Mouse (Mus musculus): Measurements from ENCODE around the gene 2310022A10Rik. TPM values are rescaled to one million over a fixed set of nuclear protein-coding genes. Genes with fewer than 3 reads are reported as not detected.

Gene 2310022A10Rik
- total RNA-seq, 2 experiments from 2014 or later, result 14.7 to 25.1 TPM

DNA sequence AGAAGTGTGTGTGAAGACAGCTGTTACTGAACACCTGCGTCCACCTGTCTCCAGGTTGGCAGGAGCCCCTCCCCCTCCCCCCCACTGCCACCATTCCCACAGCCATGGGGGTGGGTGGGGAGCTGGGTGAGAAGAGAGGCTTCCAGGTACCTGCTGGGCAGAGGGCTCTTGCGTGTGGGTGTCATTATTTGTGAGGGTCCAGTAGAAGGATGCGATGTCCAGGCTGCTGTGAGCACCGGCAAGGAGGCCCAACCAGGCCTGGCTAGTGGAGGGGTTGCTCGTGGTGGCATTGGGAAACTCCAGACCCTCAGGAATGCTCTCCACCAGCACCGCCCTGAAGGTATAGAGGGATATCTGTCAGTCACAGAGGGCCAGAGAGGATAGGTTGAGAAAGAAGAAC, 12.1 kb upstream of the 2310022A10Rik start:
- DNase-seq, result no peak

DNA sequence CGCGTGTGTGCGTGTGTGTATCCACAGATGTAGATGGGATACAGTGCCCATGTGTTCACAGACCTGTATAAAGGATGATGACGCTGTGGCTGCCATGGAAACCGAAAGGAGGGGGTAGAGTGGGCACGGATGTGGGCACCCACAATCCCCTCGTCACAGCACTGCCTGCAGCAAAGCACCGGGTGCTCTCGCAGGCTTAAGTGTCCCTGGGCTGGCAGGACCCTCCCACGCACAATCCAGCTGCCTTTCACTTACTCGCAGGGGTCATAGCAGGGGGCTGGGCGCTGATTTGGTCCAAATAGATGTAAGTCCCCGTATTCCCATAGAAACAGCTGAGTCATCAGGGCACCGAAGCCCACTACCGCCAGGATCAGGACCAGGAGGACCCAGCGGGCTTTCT, 11.6 kb upstream of the 2310022A10Rik start:
- peak; percentile 41 for DNase-seq

DNA sequence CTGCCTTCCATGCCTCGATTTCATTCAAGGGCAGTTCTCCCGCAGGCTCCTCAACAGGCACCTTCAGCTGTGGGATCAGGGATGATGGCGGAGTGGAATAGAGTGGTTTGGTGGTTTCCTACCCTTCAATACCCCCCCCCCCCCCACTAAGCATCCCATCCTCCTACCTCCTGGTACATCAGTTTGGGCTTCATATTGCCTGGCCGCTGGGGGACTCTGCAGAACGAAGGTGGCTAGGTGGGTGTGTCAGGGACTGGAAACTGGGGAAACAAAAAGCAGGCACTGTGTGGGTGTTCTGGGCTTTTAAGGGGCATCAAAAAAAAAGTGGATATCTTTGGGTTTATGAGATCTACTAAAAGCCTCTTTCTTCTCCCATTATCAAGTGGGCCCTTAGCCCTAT, 11.1 kb upstream of the 2310022A10Rik start:
- no peak for DNase-seq

DNA sequence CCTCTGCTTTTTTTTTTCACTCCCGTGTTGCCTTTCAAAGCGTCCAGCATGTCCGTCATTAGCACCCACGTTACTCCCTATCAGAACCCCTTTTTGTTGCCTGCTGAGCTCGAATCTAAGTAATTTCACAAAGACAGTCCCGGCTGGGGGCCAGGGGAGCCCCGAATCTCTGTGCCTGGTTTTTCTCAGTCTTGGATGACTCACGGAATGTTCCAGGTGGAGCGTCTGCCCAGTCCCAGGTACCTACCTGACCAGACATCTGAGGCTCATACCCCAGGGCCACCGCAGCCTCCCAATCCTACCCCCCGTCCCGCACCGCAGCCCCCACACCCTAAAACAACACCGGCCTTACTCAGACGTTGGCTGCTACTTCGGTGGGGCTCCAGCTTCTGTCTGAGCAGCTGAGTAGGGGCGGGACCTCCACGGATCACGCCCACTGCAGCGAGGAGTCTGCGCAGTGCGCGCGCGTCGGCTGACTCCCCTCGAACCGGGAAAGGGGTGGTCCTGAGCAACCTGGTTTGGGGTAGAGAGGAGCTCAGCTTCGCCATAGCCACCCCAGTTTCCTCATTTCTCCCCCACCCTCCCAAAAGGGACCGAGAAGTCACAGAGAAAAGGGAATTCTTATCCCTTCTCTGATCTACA, 10.5 kb upstream of the 2310022A10Rik start:
- DNase-seq, result peak; percentile 89

DNA sequence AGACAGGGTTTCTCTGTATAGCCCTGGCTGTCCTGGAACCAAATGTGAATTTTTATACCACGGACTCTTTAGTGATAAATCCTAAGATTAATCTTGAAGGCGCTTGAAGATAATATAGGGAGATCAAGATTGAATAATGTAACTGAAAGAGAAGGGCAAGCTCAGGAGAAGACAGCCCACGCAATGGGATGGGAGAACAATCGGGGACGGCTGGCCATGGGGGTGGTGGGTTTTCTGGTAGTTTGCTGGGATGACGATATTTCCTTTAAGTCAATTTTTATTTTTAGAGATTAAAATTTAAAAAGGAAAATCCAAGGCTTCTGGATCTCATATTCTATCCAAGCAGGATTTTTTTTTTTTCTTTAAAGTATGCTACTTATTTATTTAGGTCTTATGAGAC, 10.0 kb upstream of the 2310022A10Rik start:
- DNase-seq, result no peak

DNA sequence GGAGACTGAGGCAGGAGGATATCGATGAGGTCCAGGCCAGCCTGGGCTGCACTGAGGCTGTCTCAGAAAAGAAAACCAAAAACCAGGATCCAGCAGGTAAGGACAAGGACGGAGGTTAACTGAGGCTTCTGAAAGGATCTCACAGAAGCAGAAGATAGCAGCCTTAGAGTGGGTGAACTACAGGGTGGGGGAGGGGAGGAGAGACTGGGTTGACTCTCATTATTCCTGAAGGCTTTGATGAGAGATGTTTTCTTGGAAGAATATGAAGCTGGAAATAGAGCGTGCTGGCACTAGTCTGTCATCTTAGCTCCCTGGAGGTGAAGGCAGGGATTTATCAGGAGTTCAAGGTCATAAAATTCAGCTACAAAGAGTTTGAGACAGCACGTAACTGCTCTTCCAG, 9.2 kb upstream of the 2310022A10Rik start:
- DNase-seq, result no peak

DNA sequence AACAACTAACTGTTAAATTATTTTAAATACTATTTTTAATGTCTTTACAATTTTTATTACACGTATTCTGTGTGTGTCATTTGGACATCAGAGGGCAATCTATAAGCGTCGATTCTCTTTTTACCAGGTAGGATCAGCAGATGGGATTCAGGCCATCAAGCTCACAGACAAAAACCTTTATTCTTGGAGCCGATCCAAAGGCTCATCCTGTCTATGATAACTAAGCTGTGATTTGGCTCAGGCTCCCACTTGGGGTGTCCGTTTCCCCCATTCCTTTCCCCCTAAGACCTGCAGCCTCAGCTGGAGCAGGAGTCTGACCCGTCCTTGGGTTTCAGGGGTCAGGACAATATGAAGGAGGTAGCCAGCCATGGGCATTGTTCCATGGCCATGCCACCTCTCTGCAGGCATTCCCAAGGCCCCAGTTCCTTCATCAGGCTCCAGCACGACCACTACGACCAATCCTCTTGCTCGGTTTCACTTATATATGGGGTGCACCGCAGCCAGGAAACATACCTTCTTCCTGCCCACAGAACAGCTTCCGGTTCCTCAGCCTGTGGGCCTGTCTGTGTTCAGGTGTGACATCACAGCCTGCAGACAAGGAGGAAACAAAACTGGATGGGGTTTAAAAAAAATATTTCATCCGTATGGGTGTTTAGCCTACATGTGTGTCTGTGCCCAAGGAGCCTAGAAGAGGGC, 8.2 kb upstream of the 2310022A10Rik start:
- DNase-seq, result no peak

DNA sequence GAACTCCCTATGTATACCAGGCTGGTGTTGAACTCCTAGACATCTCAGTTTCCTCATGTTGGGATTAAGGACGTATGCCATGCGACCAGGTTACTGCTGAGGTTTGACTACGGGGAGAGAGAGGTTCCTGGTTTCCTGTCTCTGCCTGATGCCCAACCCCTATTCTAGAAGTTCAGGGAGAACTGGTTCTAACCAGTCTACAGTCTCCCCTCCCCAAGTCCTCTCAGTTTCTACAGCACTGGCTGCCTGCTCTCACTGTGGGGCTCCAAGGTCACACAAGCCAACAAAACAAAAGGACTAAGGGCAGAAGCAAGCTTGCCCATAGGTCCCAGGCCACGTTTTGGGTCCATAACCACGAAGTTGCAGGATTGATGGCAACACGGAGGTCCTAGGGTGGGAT, 3.4 kb upstream of the 2310022A10Rik start:
- DNase-seq, result no peak

DNA sequence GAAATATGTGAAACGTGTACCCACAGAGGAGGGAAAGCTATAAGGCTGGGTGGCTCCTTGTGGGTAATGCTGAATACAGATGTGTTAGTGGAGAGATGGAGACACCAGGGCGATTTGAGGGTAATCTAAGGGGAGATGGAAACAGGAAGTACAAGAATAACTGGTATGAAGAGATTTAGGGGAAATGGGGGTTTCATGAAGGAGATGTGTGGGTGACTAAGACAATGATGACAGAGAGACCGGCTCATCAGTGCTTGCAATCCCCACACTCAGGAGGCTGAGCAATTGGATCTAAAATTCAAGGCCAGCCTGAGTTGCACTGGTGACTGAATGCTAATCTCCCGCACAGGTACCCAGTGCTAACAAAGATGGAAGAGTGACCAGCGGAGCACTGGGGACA, 963 bp upstream of the 2310022A10Rik start:
- no peak for DNase-seq

DNA sequence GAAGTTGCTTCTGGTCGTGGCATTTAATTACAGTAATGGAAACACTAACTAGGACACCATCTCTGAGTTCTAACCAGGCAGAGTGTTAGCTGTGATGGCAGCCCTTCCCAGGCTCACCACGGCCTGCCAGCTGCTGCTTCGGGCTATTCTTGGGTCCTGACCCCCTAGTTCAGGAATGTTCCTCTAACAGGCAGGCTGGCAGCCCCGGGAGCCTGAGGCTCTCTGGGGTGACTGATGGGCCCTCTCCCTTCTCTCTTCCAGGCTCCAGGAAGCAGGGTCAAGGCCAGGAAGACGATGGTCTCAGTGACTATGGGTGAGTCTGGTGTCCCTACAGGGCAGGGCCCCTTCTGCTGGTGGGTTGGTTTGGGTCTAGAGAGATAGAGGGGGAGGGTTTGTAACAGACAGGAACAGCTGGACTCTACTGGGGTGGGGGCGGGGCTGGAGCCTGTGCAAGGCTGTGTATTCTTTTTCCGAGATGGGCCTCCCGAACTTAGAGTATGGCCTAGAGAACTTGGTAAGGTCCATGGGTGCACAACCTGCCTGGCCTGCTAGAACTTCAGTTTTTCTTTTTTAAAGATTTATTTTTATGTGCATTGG, 7.4 kb downstream of the 2310022A10Rik start:
- DNase-seq, result no peak

DNA sequence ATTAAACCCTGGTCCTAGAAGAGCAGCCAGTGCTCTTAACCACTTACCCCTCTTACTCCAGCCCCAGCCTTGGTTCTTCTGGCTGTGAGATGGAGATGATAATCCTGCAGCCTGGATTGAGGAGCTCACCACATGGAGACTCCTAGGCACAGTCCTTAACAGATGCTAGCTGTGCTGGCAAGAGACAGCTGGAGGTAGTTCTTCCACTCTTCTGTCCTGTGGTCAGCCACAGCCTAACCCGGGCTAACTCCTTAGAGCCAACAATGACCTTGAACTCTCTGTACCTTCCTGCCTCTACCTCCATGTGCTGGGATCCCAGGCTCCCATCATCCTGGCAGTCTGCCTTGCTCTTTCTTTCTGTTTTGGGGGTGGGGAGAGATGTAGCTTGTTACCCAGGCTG, 7.9 kb downstream of the 2310022A10Rik start:
- no peak for DNase-seq

DNA sequence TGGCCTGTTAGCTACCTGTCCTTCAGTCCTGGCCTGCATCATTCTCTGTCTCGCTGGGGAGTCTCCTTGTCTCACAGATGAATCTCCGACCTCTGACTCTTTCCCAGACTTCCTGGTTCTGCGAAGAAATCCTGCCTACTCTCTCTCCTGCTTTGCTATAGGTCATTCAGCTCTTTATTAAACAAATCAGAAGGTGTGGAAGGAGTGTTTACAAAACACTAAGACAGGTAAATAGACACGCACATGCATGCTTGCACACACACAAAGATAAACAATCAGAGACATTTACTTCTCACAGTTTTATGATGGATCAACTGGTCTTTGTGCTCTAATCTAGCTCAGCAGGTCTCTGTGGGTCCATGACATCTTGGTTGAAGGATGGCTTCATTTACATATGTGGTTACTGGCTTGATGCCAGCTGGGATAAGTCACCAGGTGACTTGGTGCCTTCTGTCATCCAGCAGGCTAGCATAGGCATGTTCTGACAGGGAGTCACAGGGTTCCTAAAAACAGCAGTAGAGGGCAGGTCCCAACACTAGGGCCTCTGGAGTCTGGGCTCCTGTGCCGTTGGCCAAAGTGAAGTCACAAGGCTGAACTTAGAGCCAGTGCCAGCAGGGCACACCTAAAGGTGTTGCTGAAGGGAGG, 16.7 kb downstream of the 2310022A10Rik start:
- no peak for DNase-seq

DNA sequence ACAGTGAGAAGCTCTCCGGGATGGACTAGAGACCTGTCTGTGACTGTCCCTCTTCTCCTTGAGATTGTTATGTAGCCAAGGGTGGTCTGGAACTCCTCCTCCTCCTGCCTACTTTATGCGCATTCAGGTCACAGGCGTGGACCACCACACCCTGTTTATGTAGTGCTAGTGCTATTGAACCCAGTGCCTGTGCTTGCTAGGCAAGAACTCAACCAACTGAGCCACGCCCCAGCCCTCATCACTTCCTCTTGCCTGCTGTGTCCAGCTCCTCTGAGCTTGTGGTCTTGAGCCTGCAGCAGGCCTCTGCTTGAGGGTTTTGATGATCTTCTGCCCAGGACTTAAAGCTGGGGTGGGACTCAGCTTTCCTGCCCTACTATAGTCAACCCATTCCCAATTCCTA, 19.1 kb downstream of the 2310022A10Rik start:
- no peak for DNase-seq

DNA sequence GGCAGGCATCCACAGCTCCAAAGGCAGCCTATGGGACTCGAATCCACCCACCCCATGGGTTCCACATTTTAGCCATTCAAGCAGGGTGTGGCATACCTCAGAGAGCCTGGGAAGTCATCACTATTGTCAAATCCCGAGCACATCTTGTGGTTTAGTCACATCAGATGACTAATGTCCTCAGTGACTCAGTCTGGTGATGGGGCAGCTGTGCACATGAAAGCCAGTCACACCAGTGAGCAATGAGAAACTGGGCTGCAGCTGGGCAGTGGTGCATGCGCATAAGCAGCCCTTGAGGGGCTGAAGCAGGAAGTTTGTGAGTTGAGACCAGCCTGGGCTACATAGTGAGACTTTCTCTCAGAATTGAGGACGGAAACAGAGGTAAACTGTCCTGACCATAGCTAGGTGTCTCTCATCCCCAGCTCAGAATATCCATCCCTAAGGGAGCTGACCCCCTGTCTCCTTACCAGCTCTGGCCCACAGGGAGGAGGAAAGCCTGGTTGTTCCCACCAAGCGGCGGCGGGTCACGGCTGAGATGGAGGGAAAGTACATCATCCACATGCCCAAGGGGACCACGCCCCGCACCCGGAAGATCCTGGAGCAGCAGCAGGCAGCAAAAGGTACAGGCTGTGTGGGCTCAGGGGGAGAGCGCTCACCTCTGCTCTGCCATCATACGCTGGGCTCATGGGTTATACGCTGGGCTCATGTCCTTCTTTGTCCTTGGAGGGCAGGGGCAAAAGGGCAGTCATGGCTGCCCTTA, 21.3 kb downstream of the 2310022A10Rik start:
- DNase-seq, result no peak

DNA sequence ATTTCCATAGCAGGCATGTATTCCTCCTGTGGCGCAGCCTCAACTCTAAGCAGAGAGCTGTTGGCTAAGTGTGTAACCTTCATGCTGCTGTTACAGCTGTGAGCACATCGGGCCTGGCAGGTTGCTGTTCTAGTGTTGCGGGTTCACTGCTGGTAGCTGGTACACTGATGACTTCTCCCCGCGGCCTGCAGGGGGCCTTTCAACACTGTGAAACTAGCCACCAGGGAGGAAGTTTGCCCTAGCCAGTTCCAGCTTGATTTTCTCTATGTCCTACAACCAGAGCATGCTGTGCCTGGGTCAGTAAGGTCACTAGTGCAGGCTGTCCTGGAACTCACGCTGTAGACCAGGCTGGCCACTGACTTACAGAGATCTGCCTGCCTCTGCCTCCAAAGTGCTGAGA, 23.9 kb downstream of the 2310022A10Rik start:
- peak; percentile 74 for DNase-seq

DNA sequence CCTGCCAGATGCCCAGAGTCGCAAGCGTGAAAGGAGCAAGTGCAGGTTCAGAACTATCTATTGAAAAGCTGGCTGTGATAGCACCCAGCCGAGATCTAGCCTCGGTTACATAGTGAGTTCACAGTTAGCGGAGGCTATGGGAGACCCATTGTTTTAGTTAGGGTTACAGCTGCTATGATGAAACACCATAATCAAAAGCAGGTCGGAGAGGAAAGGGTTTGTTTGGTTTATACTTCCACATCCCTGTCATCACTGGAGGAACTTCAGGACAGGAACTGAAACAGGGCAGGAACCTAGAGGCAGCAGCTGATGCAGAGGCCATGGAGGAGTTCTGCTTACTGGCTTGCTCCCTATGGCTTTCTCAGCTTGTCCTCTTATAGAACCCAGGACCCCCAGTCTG, 24.6 kb downstream of the 2310022A10Rik start:
- no peak for DNase-seq

DNA sequence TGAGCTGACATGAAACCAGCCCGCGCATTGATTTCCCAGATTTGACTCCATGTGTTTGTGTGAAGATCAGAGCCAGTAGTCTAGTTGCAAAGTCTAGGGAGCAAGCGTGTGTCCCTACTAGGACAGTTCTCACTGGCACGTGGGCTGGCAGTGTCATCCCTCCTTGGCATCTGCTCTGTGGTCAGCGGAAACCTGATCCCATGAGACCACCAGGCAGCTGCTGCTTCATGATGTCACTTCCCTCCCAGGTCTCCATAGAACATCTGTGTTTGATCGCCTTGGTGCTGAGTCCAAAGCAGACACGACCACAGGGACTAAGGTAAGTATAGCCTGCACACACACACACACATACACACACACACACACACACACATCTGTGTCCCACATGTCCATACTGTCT, 25.4 kb downstream of the 2310022A10Rik start:
- DNase-seq, result no peak

DNA sequence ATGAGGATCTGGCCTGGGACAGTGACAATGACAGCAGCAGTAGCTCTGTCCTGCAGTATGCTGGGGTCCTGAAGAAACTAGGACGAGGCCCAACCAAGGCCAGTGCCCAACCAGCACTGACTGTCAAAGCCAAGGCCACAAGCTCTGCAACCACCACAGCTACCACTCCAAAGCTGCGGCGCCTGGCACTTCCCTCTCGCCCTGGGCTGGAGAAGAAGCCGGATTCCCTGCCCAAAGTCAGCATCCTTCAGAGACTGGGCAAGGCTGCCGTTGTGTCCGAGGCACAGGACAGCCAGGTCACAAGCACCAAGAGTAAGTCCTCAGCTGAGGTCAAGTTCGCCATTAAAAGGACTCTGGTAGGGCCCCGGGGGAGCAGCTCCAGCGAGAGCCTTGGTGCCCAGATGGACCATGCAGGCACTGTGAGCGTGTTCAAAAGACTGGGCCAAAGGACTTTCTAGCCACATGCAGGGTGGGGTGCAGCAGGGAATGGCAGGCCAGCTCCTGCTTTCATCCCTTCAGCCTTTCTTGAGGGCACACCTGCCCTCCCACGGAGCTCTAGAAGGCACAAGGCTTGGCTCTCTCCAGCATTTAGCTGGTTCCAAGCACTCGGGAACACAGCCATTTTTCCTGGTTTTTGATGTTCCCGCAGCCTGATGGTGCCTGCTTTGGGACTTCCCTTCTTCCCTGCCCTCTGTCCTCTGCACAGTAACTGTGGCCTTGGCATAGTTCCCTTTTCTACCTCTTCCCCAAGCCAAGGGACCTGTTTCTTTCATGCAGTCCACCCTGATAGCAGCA, 27.5 kb downstream of the 2310022A10Rik start:
- DNase-seq, result peak; percentile 70

DNA sequence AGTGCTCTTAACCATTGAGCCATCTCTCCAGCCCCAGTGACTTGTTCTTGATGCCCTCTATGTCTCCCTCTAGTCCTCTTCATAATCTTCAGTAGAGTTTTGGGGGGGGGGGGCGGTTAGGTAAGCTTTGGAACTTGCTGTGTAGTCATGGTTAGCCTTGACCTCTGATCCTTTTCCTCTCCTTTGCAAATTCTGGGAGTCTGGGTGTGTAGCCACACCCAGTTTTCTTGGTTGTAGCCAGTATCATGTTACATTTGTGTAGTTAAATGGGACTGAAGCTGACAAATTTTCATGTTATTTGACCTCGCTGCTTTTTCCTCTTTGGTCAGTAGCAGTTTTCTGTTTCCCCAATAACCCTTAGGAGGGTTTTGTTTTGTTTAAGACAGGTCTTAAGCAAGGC, 33.8 kb downstream of the 2310022A10Rik start:
- no peak for DNase-seq

DNA sequence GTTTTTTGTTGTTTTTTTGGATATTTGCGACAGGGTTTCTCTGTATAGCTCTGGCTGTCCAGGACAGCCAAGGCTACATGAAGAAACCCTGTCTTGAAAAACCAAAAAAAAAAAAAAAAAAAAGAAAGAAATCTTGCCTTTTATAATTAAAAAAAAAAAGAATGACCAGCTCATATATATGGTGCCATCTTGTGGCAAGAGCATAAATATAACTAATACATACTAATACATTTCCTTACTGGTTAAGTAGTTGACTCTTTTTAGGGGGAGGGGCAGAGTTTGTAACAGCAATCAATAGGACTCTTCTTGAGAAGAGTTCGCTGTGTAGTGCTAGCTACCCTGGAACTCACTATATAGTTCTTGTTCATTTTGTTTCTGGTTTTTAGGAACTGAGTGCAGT, 34.7 kb downstream of the 2310022A10Rik start:
- no peak for DNase-seq

DNA sequence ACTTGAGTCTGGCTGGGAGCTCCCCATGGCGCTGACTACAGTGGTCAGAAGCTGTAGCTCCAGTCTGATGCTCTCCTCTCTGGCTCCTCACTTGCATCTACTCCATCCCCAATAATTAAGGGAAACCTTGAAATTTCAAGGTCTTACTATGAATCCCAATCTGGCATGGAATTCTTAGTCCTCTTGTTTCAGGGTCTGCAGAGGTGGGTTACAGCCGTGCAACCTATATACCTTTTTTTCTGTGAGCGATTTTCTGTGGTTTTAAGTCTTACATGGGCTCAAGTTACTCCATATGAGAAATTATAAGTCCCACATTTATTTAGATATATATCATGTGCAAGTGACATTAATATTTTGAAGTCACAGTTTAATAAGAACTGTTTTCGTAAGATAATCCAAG, 37.1 kb downstream of the 2310022A10Rik start:
- no peak for DNase-seq

Data from adrenal gland, postnatal 10 days (tissue).